Mouse (Mus musculus) urinary bladder, adult 18-20 months (tissue): ENCODE results near the gene Usp2.
"Not testable (repeated sequence)": the region's sequence is repeated elsewhere in the genome, so short reads cannot be mapped to it uniquely, and the experiment has no call there.

Experiments
- DNase-seq, 2 experiments: peaks; one replicate each; pipeline ENCODE4 v3.0.0; 2022; ENCODE audit warnings: low spot score in 2 of 2, mixed read lengths in 2 of 2

Usp2 gene

GRCm38 (mm10) chr9:44088877-44089608, 22.2 kb downstream of the Usp2 start:
- no peak for DNase-seq

DNA sequence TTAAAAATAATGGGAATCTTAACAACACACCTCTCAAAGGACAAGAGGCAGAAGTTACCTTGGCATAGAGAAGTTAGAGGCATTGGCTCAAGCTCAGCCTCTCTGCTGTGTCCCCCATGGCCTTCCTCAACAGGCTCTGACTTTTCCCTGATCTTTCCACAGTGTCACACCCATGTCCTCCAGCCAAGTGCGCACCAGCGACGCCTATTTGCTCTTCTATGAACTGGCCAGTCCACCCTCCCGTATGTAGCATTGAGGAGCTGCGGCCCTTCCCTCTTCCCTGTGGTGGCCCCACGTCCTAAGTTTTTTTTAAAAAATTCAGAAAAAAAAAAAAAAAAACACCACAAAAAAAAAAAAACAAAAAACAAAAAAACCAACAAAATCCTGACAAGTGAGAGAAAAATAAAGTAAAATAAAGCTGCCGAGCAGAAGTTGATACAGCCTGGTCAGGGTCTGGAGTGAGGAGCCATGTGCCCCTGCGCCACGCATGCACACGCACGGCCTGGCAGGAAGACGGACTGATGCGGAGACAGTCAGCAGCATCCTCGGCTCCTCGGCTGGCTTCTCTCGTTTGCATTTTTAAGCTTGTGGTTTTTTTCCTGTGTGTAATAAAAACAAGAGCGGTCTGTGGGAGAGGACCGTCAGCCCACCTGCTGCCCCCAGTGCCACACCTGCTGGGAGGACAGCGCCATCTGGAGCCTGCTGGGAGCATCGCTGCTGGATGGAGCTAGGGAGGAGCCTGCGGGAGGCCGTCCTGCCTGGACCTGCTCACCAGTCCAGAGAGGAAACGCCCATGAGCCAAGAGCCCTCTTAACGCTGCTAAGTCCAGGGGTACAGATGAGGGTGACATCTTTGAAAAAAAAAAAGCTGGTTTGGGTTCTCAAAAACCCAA, 27.0 kb downstream of the Usp2 start:
- DNase-seq = peak in 1 of 2 experiments; percentile 49

- no peak for DNase-seq
These were observed 27.9 kb downstream of the Usp2 start for GRCm38 (mm10) chr9:44094737-44095136.

DNA sequence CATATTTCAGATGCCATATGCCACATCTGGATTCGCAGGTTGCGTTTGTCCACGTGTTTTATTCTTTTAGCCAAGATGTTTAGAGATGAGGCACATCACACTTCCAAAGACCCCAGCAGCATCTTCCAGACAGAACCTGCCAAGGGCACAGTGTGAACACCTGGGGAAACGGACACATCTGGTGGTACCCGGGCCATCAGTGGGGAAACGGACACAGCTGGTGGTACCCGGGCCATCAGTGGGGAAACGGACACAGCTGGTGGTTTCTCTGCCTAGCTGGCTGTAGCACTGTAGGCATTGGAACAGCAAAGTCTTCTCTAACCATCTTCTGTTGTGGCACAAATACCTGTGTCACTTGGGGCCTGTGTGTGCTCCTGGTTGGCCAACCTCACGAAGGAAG, 29.0 kb downstream of the Usp2 start:
- no peak for DNase-seq

DNA sequence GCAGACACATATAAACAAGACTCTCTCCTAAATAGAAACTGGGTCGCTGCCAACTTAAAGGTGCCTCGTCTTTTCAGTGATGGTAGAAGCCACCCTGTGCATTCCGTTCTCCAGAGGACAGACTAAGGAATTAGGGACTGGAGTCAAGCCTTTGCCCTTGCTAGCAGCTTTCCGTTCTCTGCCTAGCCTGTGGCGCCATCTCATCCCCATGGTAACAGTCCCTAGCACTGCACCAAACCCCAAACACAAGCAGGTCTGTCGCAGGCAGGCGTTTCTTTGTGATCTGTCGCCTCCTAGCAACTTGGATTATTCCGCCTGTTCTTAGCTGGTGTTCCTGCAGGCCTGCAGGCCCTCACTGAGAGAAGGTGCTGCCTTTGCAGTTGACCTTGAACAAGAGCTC, 29.7 kb downstream of the Usp2 start:
- DNase-seq = no peak

DNA sequence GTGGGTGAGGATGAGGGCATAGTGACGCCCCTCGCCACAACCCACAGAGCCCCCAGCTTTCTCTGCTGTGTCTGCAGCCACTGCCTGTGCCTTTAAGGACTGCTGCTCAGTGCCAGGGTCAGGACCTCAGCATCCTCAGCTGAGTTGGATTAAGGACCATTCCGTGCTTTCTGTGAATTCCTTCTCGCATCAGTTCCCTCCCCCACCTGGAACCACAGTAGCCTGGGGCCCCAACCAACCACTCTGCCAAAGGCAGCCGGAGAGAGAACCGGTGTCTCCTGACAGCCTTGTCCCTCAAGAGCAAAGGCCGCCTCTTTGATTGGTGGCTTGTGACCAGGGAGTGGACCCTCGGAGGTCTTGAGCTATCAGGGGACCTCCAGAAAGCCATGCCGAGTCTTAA, 34.7 kb downstream of the Usp2 start, which contains the start of gene Mfrp:
Gene Mfrp (plus strand): TSS at position 240 of the 400 bp plus-strand sequence.
- DNase-seq = no peak

- DNase-seq = no peak
These were observed 38.1 kb downstream of the Usp2 start for GRCm38 (mm10) chr9:44104881-44105280.

- no peak for DNase-seq
These were observed 39.0 kb downstream of the Usp2 start for GRCm38 (mm10) chr9:44105781-44106180.

GRCm38 (mm10) chr9:44106182-44106581, 39.4 kb downstream of the Usp2 start:
- DNase-seq = no peak

DNA sequence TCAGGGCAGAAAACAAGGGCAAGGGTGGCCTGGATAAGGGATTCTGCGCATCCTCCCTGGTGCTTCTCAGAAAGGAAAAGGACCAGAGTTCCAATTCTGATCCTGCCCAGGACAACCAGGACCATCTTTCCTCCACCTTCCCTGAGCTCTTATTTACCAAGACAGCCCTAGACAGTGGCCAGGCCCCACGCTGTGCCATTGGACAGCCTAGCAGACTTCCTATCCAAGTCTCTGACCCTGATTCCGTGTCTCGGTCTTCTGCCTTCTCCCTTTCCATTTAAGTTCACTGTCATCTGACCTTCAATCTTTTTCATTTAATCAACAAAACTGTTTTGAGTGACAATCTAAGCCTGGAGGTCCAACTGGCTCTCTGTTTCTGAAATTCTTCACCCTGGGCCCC, 39.8 kb downstream of the Usp2 start:
- DNase-seq = no peak

GRCm38 (mm10) chr9:44107110-44107509, 40.3 kb downstream of the Usp2 start, which contains the start of gene C1qtnf5:
TSS of gene C1qtnf5 (plus strand) at chr9:44107245.
- DNase-seq = peak; percentile 37 to 86

DNA sequence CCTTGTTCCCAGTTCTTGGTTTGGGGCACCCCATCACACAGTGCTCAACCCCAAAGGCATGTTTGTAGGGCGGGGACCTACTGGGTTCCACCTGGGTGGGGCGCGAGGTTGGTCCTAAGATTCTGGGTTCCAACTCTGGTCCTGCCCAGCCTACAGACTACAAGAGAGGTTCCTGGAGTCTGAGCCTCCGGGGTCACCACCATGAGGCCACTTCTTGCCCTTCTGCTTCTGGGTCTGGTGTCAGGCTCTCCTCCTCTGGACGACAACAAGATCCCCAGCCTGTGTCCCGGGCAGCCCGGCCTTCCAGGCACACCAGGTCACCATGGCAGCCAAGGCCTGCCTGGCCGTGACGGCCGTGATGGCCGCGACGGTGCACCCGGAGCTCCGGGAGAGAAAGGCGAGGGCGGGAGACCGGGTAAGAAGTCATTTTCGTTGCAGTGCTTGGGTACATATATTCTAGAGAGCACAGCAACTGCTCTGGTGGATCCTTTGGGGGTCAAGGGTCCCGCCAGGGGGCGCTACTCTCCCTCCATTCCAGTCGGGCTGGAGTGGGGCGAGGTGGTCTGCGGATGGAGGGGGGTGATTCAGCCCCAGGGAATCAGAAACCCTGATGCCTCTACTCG, 40.8 kb downstream of the Usp2 start:
- DNase-seq = peak in 1 of 2 experiments; percentile 16

GRCm38 (mm10) chr9:44108269-44109055, 41.6 kb downstream of the Usp2 start:
- DNase-seq = no peak

DNA sequence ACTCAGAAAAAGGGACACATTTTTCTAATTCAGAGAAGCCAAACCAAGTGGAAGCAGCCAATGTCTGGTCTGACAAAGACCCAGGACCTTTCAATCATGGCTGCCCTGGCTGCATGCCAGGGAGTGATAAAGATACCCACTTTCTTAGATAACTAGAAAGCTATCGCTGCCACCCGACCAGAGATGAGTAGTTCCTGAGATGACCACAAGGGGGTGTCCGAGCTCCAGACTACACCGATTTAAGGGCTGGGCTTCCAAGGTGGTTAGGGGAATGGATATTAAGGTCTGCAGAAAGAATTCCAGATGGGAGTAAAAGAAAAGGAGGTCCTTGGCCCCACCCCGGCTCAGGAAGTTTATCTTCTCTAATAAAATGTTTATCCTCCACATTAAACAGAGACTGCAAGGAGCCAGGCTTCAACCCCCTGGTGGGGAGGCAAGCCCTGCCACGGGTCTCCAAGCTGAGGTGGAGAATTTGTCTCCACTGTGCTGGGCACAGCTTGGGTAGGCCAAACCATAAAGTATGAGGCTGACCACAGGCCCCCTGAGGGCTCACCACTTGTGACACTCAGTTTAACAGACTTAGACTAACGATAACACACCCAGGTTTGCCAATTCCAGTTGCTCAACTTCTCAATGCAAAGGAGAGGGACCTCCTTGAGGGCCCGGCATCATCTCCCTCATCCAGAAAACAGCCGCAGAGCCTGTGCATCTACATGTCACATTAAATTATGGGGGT, 42.7 kb downstream of the Usp2 start:
- DNase-seq = no peak

GRCm38 (mm10) chr9:44111909-44112308, 45.1 kb downstream of the Usp2 start:
- not testable (repeated sequence) for DNase-seq

GRCm38 (mm10) chr9:44113105-44113789, 46.4 kb downstream of the Usp2 start, which contains the start of the genes Gm49380 and Rnf26:
TSS of gene Gm49380 (minus strand) at chr9:44113500.
TSS of gene Rnf26 (minus strand) at chr9:44113517.
- DNase-seq = peak; percentile 88 to 94

- no peak for DNase-seq
These were observed 47.6 kb downstream of the Usp2 start for GRCm38 (mm10) chr9:44114453-44114852.

DNA sequence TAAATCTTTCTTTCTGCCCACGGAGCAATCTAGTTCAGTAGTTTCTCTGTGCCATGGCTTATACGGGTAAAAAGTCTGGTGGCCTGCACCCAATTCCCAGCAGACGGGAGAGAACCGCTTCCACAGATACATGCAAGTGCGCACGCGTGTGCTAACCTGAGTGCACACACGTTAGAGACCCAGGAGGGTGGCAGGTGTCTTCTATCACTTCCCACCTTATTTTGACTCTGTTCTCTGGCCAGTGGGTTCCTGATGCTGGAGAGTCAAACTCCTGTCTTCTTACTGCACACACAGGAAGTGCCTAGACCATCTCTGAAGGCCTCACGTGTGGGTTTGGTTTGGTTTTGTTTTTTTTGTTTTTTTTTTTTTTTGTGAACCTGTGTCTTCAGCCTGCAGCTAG, 48.8 kb downstream of the Usp2 start:
- no peak for DNase-seq

- no peak for DNase-seq
These were observed 49.4 kb downstream of the Usp2 start for GRCm38 (mm10) chr9:44116182-44116581.

DNA sequence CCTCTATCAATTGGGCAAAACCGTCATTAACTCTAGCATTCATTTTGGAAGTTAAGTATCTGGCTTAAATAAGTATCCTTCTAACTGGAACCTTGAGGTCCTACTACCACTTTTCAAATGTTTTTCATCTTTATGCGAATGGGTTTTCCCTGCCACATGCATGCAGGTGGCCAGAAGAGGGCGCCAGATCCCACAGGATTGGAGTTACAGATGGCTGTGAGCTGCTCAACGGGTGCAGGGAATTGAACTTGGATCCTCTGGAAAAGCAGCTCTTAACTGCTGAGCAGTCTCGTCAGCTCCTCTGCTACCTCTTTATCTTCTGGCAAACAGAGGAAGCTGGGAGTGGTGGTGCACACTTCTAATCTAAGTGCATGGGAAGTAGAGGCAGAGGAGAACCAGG, 52.2 kb downstream of the Usp2 start:
- no peak for DNase-seq
